Mouse (Mus musculus) ES-CJ7 (cell line): ENCODE measurements around the gene Plekhs1.

ENCODE experiments used
- DNase-seq: peaks from one replicate; pipeline ENCODE4 v3.0.0; 2011; ENCODE audit warnings: low read depth, low spot score

The Plekhs1 gene

DNA sequence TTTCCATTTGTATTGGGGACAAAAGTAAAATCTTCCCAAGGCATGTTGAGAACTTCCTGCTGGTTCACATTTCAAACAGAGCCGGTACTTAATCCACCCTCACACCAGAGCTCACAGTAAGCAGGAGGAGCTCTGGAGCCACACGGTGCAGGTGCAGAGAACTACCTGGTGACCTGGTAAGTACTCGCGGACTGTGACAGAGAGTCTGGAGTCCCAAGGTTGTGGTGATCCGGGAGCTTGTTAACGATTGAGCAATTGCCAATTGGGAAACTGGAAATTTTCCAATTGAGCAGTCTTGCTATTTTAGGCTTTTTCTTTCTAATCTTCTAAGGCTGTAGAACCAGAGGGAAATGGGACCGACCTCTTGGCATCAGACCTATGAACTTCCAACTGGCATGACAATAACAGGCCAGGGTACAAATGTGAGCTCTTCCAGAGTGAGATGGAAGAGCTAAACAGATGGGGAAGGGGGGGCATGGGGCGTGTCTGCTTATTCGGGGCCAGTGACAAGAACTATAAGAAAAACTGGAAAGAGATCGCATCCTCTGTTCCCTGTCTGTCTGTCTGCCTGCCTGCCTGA, at the start of gene Plekhs1:
Plekhs1 (plus strand) TSS at position 119 of the 580 bp plus-strand sequence.
- no peak for DNase-seq

DNA sequence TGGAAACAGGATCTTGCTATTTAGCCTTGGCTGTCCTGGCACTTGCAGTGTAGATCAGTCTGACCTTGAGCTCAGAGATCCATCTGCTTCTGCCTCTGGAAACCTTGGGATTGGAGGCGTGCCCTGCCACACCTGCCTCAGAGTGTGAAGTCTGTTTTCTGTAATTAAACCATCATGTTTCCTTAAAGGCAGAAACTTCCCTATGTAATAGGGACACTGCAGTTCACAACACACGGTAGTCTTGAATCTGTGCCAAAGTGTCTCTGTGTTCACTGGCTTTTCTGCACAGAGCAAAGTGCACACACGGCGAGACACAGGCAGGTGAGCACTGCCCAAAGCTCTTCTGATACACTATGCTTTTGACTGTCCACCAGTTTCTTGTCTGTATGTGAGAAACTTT, 43.0 kb upstream of the Plekhs1 start:
- no peak for DNase-seq

DNA sequence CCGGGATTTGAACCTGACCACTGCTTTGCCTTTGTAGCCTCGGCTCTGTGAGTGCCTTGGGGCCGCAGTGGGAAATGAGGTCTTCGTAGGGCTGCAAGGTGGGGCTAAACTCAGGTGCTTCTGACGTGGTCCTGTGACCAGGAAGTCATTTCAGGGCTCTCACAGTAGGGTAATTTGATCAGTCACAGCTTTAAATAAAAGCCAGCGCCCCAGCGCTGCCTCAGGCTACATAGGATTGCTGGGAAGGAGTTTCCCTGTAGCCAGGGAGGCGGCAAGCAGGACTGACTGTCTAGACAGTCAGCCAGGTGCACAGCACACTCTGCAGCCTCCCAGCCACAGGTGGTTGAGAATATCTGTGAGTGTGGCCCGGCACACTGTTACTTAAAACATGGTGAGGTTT, 42.0 kb upstream of the Plekhs1 start:
- DNase-seq, result peak; percentile 71

DNA sequence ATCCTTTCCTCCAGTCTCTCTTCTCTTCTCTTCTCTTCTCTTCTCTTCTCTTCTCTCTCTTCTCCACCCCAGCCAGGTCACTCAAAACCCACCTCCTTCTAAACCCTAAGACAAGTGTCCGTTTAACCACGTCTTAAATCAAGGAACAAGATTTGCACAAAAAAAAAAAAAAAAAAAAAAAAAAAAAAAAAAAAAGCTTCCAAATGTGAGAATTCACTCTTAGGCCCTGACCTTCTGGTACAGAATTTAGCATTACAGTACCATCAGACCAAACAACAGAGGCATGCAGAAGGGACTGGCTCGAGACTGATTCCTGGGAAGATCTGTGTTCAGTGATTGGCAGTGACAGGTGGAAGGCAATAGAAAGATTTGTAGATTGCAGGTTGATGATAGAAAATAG, 41.1 kb upstream of the Plekhs1 start:
- DNase-seq, result no peak

DNA sequence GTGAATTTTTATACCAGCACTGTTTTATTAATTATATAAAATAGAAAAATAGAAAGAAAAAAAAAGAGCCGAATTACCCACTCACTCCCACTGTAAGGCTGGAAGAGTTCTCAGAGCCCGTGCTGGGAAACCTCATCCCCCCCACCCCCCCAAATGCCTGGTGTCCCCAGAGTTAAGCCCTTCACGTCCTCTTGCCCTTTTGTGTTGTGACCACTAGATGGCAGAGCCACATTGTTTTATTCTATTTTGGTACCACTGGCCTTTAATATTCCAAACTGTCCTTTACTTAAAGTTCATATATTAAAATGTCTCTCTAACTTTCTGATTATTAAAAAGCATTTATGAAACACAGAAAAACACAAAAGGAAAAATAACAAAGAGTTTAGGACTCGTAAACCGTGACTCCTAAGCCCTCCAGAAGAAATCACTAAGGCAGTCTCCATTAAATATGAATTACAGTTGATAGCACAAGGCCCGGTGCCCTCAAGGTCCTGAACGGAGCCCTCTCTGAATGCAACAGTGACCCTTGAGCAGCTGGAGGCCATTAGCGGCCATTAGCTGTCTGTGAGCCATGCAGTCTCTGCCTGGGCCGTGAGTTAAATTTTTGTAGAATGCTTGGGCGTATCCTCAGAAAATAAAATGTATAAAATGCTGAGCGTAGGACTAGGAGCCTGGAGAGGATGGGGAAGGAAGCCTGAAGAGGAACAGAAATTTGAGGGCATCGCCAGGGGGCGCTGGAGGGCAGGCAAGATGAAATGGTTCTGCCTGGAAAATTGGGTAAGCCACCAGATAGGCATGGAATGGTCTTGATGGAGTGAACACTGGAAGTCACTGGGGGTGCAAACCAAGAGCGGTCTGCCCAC, 38.7 kb upstream of the Plekhs1 start:
- DNase-seq, result peak; percentile 75

DNA sequence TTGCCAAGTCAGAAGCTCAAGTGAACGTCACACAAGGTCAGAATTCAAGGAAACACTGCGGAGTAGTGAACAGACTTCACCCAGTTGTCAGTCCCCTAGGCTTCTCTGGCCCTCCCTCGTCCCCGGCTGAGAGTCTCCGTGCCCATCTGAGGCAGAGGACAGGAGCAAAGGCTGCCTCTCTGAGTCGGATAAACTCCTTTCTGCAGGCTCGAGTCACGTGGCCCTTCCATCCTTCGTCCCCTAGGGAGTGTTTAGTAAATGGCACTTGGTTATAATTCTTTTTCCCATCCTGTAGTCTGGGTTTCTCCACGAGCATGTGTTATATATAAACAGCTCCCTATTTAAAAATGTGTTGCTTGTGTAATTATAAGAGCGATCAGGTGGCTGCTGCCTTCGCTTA, 38.1 kb upstream of the Plekhs1 start:
- no peak for DNase-seq

DNA sequence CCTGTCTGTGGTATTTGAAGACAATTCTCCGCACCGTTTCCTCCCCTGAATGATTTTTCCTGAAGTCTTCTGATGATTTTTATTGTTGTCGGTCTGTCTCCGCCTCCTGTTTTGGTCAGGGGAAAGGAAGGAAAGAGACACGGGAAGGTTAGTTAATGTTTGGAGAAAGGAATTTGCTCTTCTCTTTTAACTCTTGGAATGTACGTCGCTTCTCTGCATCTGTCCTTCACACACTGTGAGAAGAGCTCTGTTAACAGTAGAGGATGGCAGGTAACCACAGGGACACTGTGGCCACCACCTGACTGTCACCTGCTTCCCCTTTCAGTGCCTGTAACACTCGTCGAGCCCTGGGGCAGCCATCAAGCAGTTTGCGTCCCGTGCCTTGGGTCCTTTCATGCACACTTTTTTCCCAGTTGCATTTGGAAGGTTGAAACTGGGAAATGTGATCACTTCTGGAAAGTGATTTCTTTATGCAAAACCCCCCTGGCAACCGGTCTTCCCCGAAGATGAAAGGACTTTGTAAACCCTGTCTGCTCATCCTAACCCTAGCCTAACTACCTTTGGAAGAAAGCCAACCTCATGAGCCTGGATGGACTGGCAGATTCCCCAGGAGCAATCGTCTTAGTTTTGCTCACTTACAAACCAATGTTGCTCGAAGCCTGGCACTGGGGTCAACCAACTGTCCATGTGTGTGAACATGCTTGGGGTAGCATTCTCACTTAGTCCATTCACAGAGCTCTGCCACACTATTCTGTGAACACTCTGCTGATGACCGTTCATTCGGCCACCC, 36.6 kb upstream of the Plekhs1 start:
- DNase-seq, result no peak

DNA sequence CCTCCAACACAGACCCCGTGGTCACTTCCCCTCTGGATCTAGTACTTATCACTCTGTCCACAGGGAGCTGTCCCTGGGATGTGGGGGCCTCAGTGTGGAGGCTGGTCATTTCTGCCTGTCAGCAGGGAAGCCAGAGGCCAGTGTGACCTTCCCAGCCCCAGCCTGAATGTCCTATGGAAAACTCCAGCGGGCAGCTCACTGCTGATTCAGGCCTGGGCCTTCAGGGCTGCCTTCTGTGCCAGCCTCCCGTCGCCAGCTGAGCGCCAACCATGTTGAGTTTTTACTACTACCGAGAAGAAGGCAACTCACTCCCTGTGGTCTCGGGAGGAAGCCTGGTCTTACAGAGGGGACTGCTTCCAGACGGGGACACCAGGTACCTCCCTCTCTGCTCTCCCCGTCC, 35.9 kb upstream of the Plekhs1 start:
- DNase-seq, result no peak

DNA sequence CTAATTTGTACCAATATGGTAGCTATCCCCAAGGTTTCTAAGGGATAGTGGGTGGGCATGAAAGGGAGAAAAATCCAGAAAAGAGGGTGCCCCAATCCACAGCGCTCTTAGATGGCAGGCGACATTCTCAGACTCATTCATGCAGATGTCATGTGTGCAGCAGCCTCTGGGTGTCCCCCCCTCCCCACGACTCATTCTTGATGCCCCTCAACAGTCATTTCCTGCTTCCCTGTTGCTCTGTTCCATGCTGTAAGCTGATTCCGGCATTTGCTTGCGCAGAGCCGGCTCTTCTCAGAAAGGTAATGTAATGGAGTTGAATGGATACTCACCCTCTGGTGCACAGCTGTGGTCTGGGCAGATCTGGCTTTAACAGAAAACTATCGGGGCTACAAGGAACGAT, 31.1 kb upstream of the Plekhs1 start:
- DNase-seq, result peak; percentile 31

DNA sequence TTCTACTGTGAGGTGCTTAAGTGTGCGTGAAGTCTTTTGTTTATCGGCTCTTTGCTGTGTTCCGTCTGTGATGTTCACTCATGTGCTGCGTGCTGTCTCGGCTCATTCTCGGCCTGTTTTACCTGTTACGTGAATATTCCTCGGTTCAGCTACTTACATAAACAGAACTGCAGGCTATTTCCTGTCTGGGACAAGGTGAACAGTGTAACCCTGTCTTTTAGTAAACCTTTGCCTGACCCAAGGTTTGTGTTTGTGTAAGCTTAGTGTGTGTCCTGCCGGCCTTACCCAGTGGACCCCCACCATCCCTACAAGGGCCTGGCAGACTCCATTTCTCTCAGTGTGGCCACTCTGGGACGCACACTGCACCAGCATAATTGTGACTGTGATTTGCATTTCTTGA, 28.7 kb upstream of the Plekhs1 start:
- no peak for DNase-seq

DNA sequence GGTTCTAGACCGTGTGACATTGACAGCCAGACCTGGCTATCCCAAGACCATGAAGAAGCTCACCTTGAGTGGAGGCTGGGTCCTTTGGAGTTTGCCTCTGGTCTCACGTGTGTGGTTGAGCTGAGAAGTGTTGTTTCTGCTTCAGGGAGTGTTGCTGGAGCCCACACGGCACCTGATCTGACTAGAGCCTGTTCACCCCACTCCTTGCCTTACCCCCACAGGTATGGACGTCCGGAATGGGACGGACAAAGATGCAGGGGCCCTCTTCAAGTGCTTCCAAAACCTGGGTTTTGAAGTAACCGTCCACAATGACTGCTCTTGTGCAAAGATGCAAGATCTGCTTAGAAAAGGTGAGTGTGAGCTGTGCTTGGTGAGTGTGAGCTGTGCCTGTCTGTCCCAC, 27.9 kb upstream of the Plekhs1 start:
- no peak for DNase-seq

DNA sequence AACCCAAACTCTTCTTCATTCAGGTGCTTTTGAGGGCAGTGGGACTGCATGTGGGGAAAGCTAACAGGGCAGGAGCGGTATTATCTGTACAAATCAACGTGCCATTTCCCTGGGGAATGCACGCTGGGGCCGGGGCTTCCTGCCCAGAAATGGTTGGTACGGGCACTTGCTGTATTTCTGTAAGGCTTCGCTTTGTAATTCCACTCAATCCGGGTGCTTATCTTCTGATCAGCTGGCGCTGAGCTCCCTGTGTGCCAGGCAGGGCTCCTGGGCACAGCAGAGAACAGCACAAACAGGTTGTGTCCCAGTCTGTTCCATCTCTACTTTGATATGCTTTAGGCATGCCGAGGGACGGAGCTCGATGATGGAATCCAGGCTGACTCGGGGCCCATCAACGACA, 25.1 kb upstream of the Plekhs1 start:
- no peak for DNase-seq

DNA sequence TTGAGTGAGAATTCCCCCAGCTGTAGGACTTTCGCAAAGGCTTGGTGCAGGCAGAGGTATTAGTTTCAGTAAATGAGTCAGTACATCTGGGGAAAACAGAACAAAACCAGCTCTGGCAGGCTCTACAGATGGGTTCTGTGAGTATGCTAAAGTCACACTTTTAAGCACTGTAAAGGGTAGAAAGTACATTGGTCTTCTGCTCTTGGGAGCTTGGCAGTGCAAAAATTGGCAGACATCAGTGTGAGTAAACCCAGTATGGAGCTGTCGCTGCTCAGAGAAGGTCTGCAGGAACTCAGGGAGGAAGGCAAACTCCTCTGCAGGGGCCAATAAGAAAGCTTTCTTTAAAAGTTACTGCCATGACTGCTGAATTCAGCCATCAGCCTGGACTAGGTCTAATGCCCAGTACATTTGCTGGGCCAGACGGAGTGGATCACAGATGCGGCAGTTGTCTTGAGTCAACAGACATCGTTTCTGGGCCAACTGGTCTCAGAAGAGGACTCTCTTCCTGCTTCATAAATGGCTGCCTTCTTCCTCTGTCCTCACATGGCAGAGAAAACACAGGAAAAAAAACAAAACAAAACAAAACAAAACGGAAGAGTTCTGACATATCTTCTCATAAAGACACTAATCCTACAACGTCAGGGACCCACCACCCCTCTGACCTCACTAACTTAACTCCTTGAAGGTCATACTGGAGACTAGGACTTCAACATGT, 22.9 kb upstream of the Plekhs1 start:
- no peak for DNase-seq

DNA sequence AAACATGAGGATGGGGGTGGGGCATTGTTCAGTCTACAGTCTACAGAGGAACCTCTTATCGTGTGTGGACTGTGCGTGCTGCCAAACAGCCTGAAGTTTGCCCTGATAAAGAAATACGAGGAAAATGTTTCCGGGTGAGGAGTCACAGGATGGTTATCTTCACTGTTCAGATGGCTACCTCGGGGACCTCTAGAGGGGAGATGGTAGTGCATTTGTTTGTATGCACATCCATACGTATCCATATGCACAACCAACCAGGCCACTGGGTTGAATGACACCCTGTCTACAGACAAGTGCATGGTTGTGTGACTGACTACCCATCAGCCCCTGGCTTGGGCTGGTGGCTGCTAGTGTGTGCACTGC, 22.4 kb upstream of the Plekhs1 start:
- no peak for DNase-seq

DNA sequence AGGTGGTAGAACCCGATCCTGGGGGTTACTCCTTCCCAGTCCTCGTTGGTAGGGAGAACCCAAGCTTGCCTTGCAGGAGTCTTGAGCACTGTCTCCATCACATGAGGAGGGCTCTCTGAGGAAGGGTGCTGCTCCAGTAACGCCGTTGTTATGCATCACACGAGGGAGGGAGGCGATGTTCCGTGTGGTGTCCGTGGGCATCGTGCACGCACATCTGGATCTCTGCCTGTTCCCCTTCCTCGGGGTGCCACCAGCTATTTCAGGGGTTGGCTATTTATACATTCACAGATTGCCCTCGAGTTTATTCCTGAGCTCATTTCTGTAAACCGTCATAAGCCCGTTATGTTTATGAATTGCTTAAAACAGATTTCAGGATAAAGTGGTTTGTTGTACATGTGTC, 18.0 kb upstream of the Plekhs1 start:
- DNase-seq, result no peak

DNA sequence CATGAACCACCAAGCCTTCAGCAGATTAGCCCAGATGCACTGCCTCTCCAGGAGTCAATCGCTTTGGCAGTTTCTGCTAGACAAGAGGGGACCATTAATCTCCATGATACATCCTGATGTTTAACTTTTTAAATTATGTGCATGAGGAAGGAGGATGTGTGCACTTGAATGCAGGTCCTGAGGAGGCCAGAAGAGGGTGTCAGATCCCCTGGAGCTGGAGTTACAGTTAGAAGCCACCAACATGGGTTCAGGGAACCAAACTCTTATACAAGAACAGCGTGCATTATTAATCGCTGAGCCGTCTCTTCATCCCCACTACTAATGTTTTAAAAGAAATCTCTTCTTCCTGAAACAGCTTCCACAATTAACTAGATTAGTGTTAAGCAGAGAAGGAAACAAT, 12.7 kb upstream of the Plekhs1 start:
- no peak for DNase-seq

DNA sequence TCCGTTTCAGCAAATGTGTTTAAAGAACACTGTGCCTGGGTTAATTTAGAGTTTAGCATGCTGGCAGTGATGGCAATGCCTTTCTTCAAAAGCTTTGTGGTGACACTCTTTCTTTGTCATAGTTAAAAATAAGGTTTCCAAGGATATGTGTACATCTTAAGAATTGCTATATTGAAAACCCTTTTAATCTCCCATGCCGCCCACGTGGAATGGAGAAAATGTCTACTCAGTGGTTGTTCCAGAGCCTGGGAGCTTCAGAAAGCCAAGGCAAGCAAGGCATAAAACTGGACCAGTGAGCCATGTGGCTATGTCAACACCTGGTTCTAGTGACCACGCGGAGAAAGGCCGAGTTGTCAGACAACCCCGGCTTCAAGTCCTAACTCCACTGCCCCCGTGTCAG, 11.9 kb upstream of the Plekhs1 start:
- no peak for DNase-seq

DNA sequence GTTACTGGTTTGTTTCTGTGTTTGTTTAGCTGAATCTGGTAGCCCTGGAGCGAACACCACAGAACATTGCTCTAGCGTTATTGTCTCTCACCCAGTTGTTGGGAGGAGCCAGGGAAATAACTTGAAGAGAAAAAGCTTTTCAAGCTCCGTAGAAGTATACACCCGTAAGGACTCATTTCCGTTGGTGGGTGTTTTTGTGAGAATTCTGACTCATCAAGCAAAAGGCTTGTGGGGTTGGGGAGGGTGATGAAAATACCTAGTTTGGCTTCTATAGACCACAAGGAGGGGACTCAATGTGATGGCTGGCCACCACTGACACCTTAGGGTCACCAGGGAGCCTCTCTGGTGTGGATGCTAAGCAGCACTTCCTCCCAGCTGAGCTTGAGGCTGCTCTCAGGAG, 10.5 kb upstream of the Plekhs1 start:
- no peak for DNase-seq

DNA sequence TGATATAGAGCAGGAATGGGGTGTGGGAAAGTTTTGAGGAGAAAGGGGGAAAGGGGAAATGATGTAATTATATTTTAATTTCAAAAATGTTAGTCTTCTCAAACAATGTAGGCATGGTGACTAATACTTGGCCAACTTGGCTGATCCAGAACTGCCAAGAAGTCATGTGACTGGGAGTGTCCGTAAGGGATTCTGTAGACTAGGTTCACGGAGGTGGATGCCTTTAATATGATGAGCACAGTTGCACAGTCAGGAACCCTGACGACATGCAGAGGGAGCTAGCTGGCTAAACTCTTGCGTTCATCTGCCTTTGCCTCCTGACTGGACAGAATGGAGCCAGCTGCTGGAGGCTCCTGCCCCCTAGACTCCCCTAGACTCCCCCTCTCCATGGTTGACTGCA, 9.6 kb upstream of the Plekhs1 start:
- no peak for DNase-seq

DNA sequence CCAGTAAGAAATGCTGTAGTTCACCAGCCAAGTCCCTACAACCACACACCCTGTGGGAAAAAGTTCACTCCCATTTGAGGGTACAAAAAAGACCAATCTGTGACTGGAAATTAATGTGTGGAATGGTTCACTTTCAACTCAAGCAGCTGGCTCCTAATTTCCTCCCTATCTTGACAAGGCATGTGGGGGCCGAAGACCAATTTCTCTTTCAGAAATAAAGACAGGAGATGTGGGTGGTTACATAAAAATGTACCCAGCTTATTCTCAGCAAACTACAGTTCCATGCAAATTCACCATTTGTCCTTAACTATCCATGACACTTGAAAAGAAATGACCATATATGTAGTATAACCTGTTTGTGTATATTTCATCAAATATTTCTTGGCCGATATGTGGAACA, 9.0 kb upstream of the Plekhs1 start:
- DNase-seq, result no peak

DNA sequence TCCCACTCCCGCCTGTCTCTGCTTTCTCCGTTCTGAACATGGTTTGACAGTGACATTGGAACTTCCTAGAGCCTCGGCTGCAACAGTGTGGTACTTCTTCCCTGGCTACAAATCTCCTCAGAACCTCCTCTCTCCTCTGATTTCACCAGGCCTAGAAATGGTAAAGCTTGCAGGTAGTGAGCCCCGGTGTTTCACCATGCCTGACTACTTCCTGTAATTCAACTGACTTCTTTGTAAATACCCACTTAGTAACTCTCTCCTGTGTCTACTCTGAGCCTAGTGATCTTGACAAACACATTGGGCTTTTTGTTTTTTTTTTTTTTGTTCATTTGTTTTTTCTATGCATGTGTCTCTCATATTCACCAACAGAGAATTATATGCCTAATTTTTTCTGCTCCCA, 6.6 kb upstream of the Plekhs1 start:
- no peak for DNase-seq

DNA sequence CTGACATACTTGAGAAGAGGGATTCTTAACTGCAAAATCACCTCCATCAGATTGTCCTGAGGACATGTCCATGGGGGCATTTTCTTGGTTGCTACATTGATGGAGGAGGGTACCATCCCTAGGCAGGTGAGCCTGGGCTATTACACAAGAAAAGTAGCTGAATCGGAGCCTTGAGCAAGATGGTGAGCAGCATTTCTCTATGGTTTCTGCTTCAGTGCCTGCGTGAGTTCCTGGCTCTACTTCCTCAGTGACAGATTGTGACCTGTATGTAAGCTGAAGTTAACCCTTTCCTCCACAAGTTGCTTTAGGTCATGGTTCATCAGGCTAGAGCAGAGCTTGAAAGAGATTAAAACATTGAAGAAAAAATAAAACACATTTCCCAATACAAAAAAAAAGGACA, 6.1 kb upstream of the Plekhs1 start:
- DNase-seq, result no peak
